Mouse (Mus musculus): ENCODE data around the gene Tgoln1.

The Tgoln1 gene

DNA sequence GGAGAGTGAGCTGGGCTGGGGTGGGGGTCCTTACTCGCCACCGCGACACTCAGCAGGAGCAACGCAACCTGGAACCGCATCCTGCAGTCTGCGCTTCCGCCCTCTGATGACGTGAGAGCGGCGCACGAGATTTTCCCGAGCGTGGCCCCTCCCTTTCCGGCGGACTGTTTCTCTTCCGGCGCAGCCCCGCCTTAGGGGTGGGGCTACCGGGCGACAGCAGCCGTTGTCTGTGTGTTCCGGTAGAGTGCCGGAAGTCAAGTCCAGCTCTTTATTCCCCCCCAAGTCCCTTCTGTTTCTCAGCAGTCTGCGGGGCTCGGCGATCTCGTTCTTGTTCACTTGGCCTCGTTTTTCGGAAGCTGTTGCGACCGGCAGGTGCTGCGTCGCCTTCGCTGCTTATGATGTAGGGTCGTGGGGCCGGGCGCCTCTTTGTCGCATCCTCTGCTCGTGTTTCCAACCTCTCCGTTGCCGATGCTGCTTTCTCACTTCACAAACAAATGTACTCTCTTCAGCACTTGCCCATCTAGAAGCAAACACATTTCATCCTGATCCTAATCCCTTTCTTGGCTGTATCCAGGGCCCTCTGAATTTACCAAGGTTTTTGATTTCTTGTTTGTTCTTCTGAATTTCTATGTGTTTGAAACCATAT lies at the start of gene Tgoln1:
Gene Tgoln1 (minus strand): TSS at position 358 of the 646 bp plus-strand sequence.
- peak; percentile 60 for DNase-seq (ENCODE audit: low spot score)

DNA sequence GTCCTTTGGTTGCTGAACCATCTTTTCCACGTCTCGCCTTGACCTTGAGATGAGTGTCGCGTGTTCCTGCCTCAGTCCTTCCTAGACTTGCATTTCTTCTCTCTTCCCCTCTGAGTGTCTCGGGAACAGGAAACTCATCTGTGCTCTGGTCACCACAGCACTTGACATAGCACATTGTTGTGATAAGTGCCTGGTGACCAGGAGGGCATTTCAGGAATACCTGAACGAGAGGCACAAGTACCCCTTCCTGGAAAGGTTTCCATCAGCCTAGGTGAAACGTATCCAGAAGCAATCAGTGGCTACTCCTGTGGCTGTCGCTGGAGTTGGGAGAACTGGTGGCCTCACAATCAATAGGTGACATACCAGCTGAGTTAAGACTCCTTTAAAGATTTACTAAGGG lies 47.5 kb upstream of the Tgoln1 start:
- no peak for DNase-seq (ENCODE audit: low spot score)

DNA sequence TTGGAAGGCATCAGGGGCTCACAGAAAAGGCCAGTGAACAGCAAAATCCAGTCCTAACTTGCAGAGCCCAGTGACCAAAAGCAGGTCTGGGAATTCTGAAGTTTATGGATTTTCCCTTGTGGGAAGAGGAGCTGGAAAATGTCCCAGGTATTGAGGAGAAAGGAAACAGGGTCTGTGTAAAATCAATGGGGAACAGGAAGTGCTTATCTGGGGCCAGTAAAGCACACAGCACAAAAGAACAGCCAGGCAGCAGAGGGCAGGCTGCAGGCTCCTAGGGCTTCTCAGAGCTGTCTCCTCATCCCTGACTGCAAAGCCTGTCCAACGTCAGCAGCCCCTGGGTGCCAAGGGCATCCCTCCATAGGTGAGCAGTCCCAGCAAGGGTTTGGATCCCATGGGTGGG lies 46.2 kb upstream of the Tgoln1 start:
- no peak for DNase-seq (ENCODE audit: low spot score)

DNA sequence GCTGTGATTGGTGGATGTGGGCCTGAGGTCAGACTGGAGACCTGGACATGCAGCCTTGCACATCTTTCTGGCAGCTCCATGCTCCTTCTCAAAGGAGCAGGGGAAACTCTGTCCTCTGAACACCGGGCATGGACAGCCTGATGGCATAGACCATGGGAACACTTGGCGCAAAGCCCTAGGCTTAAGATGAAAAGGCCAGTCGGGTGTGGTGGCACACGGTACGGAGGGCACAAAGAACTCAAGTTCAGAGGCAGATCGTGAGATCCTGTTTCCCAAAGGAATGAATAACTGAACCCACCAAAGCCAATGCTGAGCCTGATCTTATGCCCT lies 43.6 kb upstream of the Tgoln1 start:
- no peak for DNase-seq (ENCODE audit: low spot score)

DNA sequence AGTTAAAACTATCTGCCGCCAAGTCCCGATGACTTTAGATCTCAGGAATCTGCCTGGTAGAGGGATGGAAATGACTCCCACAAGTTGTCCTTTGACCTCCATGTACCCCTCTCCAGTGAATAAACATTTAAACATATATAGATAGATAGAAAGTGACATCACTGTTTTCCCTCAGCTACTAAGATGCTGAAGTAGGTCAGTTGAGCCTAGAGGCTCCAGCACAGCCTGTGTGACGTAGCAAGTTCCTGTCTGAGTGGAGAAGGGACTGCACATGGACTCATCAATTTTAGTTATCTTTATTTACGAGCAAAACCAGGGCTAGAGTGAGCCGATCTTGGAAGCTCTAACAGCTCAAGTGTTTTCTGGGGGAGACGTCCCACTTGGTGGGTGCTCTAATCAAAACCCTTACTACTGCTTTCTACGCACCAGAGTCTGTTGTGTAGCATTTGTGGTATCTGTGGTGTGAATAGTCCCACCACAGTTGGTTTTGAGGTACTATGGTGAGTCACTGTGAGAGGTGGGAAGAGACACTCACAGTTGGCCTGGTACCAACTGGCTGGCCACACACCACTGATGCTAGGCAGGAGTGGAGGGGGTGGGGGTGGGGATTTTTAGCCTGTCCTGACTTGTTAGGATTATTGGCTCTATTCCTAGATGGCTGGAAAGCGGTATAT lies 43.1 kb upstream of the Tgoln1 start:
- no peak for DNase-seq (ENCODE audit: low spot score)

DNA sequence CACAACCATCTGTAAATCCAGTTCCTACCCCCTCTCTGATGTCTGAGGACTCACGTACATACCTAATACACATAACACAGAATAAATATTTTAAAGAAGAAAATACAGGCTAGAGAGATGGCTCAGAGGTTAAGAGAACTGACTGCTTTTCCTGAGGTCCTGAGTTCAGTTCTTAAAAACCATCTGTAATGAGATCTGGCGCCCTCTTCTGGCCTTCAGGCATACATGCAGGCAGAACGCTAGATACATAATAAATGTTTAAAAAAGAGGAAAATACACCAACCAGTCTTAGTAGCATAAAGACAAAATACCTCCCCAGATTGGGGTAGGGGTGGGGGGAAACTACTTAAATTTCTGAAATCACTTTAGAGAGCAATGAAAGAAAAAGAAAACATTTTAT lies 41.2 kb upstream of the Tgoln1 start:
- no peak for DNase-seq (ENCODE audit: low spot score)

DNA sequence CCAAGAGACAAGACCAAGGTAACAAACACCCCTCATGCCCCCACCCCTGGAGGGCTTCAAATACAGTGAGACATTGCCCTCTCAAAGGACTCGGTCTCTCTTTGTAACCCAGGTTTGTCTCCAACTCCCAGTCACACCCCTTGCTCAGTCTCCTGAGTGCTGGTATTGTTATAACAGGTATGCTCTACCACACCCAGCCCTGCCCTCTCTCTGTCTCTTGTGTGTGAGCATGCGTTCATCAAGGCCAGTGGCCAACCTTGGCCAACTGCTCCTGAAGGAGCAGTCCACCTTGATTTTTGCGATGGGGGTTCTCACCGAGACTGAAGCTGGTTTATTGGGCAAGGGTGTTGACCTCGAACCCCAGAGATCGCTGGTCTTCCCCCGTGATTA lies 39.2 kb upstream of the Tgoln1 start:
- no peak for DNase-seq (ENCODE audit: low spot score)

DNA sequence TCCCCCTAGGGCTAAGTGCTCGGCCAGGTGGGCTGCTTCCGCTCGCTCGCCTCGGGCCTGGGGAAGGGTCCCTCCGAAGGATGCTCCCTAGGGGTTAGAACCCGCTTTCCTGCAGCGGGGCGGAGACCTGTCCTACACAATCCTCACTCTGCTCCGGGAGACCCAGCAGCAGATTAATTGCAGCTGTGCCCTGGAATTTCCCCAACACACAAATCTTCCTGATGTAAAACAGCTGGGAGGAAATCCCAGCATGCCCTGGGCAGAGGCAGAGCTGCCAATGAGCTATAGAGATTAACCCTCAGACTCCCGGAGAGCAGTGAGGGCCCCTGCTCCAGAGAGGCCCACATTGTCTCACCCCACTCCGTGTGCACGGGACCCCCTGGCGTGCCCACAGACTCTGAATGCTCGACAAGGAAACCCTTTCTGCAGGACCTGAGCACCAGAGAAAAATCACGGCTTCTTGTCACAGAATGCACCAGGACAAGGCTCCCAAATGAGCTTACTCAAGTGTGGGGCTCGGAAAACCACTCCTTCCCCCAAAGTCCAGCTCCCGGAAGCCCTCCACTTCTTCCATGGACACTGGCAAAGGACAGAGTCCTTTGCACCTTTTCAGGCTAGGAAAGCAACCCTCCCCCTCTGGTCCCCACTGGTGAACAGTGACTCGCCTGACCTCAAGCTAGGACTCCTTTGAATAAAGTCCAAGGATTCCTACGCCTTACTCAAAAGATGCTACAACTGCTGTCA lies 38.7 kb upstream of the Tgoln1 start:
- DNase-seq (ENCODE audit: low spot score), result peak; percentile 58

DNA sequence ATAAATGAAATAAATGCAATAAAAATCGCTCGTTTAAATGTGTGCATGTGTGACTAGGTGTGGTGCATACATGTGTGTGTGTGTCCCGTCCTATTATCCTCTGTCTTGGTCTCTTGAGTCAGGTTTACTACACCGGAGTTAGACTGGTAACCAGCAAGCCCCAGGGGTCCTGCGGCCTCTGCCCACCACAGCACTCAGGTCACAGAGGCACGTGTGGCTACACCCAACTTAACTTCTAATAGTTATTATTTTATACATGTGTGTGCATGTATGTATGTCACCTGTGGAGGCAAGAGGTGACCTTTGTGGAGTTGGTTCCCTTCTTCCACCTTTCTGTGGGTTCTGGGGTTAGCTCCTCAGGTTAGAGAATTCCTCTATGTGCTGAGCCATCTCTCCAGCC lies 37.6 kb upstream of the Tgoln1 start:
- no peak for DNase-seq (ENCODE audit: low spot score)

DNA sequence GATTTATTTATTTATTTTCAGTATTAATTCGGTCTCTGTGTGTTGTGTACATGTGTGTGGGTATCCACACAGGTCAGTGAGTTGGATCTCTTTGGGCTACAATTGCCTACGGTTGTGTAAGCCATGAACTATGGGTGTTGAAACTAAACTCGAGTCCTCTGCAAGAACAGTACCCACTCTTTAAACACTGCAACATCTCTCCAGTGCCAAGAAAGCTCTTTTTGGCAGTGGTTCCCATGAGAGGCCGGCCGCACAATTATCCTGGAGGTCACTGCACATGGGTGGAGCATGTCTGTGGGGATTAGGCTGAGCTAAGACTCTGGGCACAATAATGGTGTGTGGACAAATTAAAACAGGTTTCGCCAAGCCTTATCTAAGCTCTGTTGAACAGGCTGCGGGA lies 36.6 kb upstream of the Tgoln1 start:
- no peak for DNase-seq (ENCODE audit: low spot score)

DNA sequence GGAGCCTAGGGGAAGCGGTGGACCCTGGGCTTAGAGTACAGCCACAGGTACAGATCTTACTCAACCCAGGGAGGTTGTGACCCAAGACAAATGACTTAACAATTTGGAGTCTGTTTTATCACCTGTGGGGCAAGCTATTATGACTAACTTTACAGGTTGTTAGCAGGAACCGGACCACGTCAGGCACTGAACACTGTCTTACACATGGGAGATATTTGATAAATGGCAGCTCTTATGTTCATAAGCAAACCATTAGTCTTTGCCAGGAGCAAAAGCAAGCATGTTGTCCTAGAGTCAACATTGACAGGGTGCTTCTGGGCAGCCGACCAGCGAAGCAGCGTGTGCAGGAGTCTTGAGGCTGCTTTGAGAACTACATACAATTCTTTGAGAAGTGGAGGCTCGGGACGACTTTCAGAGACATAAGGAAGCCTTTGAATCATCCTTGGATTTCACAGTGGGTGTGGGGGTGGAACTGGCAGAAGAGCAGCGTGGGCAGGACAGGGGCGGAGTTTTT lies 33.6 kb upstream of the Tgoln1 start:
- DNase-seq (ENCODE audit: low spot score), result no peak

DNA sequence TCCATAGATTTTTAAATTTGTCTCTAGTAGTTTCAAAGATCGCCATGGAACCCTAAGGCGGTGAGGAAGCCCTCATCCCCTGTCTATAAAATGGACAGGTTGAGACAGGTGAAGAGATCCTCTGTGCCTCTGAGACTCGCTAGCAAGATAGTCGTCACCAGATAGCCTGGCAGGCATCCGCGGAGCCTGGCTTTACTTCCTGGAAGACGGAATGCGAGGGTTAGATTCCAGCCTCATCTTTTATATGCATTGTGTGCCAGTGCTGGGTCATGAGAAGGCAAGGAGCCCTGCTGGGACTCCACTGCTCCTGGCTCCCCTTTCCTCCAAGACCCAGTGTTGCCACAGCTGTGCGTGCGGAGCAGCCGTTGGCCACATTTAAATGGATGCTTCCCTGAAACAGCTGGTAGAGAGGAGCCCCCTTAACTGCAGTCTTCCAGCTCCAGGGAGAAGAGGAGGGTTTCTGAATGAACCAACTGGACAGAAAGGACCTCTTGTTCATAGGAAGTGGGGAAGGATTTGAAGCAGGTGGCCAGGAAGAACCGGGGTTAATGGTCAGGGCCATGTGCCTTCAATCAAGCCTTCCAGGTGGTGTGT lies 31.3 kb upstream of the Tgoln1 start:
- DNase-seq (ENCODE audit: low spot score), result no peak

DNA sequence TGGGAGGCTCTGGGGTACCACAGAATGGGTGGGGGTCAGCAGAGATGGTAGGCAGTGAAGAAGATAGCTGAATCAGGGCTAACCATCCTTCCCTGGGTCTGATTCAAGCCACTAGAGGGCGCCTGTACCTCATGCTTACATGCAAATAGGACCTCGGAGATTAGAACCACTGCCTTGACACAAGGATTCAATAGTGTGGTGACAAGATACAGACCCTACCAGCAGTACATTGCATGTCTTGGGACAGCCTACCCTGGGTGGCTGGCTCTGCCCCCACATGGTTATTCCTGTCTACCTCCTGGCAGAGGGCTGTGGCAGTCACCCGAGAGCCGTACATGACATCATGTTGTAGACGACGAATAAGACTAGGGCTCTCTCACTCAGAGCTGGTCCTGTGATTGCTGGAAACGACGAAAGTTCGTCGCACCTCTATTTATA lies 30.6 kb upstream of the Tgoln1 start:
- DNase-seq (ENCODE audit: low spot score), result no peak

DNA sequence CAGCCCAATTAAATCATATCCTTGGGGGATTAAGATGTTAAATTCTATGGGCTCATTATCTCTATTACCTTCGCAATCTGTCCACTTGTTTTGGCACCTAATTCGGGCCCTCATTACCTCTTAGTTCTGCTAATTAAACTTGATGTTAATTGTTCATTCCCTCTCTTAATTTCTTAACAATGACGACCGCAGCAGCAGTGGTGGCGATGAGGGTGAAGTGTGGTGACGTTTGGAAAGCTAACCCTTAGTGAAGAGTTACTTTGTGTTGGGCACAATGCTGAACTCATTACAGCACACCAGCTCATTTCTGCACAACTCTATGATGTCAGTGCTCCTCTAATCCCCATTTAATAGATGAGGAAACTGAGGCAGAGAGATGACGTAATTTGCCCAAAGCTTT lies 28.6 kb upstream of the Tgoln1 start:
- DNase-seq (ENCODE audit: low spot score), result no peak

DNA sequence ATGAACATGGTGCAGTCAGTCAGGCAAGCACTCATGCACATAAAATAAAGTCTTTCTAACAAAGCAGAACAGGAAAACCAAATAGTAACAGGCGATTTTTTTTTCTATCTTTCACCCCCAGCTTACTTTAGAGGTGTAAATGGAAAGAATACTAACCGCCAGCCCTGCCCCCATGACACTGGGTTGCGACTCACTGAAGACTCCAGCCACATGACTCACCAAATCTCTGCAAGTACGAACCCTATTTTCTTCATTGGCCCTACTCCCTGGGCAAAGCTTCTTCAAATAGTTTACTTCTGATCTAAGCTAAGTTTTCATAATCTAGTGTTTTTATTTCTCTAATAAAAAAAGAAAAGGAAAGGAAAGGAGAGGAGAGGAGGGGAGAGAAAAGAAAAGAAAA lies 27.8 kb upstream of the Tgoln1 start:
- no peak for DNase-seq (ENCODE audit: low spot score)

DNA sequence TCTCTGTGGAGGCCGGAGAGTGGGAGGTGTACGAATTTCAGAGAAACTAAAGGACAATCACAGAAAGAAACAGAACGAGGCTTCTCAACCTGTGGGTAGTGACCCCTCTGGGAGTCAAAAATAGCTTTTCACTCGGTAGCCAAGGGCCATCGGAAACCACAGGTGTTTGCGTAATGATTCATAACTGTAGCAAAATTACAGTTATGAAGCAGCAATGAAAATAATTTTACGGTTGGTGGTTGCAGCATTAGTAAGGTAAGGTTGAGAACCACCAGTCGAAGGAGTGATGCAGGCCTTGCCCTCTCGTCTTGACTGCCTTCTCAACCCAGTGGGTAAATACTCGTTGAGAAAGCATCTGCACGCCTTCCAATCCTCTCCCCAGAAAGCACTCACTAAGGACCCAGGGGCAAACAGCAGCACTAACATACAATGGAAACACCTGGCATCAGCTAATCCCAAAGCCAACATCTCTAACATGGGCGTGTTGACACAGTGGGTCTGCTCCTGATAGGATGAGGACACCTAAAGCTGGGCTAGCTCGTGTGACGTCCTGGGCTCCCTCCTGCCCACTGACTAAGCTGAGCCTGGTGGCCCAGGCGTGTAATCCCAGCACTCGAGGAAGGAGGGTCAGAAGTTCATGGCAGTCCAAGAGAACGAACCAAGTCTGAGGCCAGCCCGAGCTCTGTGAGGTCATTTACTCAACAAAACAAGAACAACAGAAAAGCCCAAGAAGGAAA lies 24.6 kb upstream of the Tgoln1 start:
- DNase-seq (ENCODE audit: low spot score), result no peak

DNA sequence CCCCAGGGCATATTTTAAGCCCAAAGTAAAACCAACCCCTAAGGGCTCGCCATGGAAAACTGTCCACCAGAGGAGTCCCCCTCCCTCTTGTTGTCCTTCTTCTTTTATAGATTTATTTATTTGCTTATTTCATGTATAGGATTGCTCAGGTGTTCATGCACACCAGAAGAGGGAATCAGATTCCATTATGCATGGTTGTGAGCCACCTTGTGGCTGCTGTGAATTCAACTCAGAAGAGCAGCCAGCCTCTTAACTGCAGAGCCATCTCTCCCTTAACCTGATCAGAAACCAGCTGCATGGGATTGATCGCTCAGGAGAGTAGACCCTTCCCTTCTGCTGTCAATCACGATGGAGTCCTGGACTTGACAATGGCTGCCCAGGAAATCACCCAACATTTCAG lies 20.1 kb upstream of the Tgoln1 start:
- no peak for DNase-seq (ENCODE audit: low spot score)

DNA sequence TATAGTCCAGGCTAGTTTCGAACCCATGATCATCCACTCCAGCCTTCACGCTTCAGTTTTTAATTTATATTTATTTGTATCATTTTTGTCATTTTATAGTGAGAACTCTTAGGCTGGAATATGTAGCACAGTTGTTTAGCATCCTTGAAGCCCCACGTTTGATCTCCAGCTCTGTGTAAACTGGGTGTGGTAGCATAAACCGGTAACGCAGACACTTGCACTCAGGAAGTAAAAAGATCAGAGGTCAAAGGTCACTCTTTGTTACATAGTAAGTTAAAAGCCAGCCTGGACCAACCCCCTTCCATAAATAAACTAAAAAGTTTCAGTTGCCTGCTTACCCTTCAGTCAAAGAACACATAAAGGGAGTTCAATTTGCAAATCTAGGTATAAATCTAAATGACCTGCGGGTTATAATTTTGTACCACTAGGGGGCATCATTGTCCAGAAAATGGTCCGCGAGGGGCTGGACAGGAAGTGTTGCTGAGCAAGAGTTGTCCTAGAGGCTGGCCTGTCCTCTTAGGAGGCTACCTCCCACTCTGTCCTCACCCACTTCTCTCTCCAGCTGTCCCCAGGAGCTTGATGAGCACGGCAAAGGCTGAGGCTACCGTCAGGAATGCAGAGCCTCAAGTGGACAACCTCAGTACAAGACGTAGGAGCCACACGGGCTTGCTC lies 19.1 kb upstream of the Tgoln1 start:
- no peak for DNase-seq (ENCODE audit: low spot score)

DNA sequence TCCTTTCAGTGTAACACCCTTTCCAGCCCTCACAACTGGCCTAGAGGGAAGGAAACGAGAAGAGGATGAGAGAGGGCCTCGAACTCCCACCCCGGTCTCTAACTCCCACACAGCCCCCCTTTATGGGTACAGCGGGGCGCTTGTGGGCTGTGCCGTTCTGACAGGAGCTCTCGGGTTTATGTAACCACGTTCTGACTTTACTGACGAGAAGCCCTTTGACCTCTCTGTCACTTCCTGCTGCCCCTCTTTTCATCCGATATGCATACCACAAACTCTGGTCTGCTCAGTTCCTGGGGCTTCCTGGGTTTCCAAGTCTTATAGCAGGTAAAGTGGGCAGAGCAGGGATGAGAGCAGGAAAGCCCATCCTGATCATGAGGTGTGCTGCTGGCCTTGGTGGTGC lies 17.5 kb upstream of the Tgoln1 start:
- DNase-seq (ENCODE audit: low spot score), result no peak

DNA sequence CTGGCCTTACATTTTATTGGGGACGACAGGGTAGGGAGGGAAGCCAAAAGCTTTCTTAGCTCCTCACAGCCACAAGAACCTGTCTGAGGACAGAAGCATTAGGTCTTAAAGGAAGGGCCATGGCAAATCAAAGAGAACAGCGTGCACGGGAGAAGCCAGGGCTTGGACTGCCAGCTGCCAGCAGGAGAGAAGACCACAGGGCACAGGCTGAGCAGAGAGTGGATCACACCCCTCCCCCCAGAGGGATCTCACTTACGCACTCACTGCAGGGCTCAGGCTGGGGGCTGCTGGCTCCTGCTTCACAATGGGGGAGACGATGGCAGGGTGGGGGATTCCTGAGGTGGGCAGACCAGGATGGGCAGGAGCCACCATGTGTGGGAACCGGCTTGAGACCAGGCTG lies 14.9 kb upstream of the Tgoln1 start:
- no peak for DNase-seq (ENCODE audit: low spot score)

DNA sequence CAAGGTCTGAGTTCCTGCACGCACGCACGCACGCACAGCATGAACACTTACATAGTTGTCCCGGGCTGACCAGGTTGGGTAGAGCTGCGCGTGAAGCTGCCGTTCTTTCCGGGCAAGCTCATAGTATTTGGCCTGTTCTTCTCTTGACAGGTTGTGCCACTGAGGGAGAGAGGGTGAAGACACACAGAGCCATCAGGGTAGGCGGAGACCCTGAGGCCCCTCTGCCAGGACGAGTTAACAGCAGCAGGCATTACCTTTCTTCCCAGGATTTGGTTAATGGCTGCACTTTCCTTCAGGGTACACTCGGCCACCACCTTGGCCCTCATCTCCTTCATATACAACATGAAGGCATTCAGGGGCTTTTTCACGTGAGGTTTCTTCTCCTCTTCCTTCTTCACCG lies 14.2 kb upstream of the Tgoln1 start:
- no peak for DNase-seq (ENCODE audit: low spot score)

DNA sequence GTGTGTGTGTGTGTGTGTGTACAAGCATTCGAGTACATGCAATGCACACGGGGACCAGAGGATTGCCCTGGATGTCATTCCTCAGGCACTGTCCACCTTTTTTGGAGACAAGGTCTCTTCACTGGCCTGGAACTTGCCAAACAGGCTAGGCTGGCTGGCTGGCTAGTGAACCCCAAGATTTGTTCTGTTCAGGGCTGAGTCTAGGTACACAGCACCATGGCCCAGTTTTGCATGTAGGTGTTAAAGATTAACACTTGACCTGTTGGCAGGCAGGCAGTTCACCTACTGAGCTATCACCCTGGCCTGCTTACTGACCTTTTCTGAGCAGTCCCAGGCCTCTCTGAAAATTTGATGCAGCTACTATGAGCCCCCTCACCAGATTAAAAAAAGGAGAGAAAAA lies 13.6 kb upstream of the Tgoln1 start:
- DNase-seq (ENCODE audit: low spot score), result no peak
